In genomic region chr12:89383254-89383653, GRCm38 (mm10) we compare ENCODE assay signal across 11 mouse cellular contexts.
DNase-seq lines count a peak whose midpoint lies in the region; ATAC-seq and TF ChIP-seq lines count a peak whose summit lies in the region.
"Had no signal": no experiment of that assay in that cellular context is flagged by ENCODE, and none has a peak within 500 bp of the region (broad histone marks: within the 10 kb centered on the region; RNA-seq: fewer than 3 reads in every experiment).

No protein-coding gene starts in this region.

- peak; percentile 38 to 41 for DNase-seq in cerebellum, postnatal 14 days
- DNase-seq in cerebellum, adult 2 months = no peak
- DNase-seq in midbrain, embryonic 11.5 days (ENCODE audit: low spot score, missing footprints) = no peak
- DNase-seq in midbrain, embryonic 10.5 days (ENCODE audit: low spot score) = no peak
- peak; percentile 62 for DNase-seq in retina, postnatal 1 day
- no peak for DNase-seq in frontal cortex, postnatal 14 days (ENCODE audit: low spot score in 2 of 2)
- no peak for DNase-seq in layer of hippocampus, postnatal 25 days (ENCODE audit: extremely low spot score in 1 of 2, low spot score in 1 of 2)
- DNase-seq: liver; thymus, adult 18-20 months had no signal

- 19% methylated on average over 3 of the region's 3 CpGs for WGBS in cerebellum, adult 2 months
- 20% methylated on average over 3 of the region's 3 CpGs for WGBS in midbrain, embryonic 11.5 days
- WGBS in midbrain, embryonic 10.5 days = 24% methylated on average over 3 of the region's 3 CpGs
- 6% methylated on average over 3 of the region's 3 CpGs for WGBS in forebrain, embryonic 16.5 days

- peak; percentile 61; the same call in 1 of the 2 replicates for ATAC-seq in midbrain, embryonic 11.5 days (ENCODE audit: low FRiP score)
- peak; percentile 86 for ATAC-seq in forebrain, embryonic 16.5 days

- no peaks in the 10 kb centered on the region for H3K36me3 ChIP-seq in midbrain, embryonic 11.5 days (ENCODE audit: control insufficient read depth, insufficient read depth, low read length)
- H3K36me3 ChIP-seq in midbrain, embryonic 10.5 days = no peaks in the 10 kb centered on the region
- no peaks in the 10 kb centered on the region for H3K36me3 ChIP-seq in forebrain, embryonic 16.5 days (ENCODE audit: control insufficient read depth, insufficient read depth)
- H3K36me3 ChIP-seq: neural tube, embryonic 12.5 days had no signal

- H3K27ac ChIP-seq in cerebellum, adult 2 months (ENCODE audit: insufficient read depth, low read length) = no peak overlapping the region
- no peak overlapping the region for H3K27ac ChIP-seq in midbrain, embryonic 11.5 days (ENCODE audit: low read depth, low read length)
- no peak overlapping the region for H3K27ac ChIP-seq in midbrain, embryonic 10.5 days (replicated peaks)
- no peak overlapping the region for H3K27ac ChIP-seq in forebrain, embryonic 16.5 days (ENCODE audit: low read length)
- H3K27ac ChIP-seq: neural tube, embryonic 12.5 days had no signal

- no peak for TF ChIP-seq CTCF in cerebellum, adult 2 months (IDR thresholded peaks at IDR 0.05; ENCODE audit: borderline replicate concordance, insufficient read depth, low read depth, low read length)

- H3K4me3 ChIP-seq in cerebellum, adult 2 months (replicated peaks; ENCODE audit: insufficient read depth, low read depth, low read length) = no peak overlapping the region
- H3K4me3 ChIP-seq in midbrain, embryonic 11.5 days (ENCODE audit: low read depth, low read length) = no peak overlapping the region
- H3K4me3 ChIP-seq in midbrain, embryonic 10.5 days = no peak overlapping the region
- no peak overlapping the region for H3K4me3 ChIP-seq in forebrain, embryonic 16.5 days (replicated peaks; ENCODE audit: low read length)
- H3K4me3 ChIP-seq: neural tube, embryonic 12.5 days had no signal

- no peaks in the 10 kb centered on the region for H3K9me3 ChIP-seq in midbrain, embryonic 11.5 days (ENCODE audit: control insufficient read depth, low read length)
- H3K9me3 ChIP-seq in midbrain, embryonic 10.5 days (replicated peaks) = no peaks in the 10 kb centered on the region
- H3K9me3 ChIP-seq in forebrain, embryonic 16.5 days (ENCODE audit: control insufficient read depth, low read length) = no peaks in the 10 kb centered on the region
- H3K9me3 ChIP-seq: neural tube, embryonic 12.5 days had no signal

- no peaks in the 10 kb centered on the region for H3K27me3 ChIP-seq in cerebellum, adult 2 months (ENCODE audit: control insufficient read depth, insufficient read depth, low read length)
- H3K27me3 ChIP-seq in midbrain, embryonic 11.5 days (ENCODE audit: control insufficient read depth, insufficient read depth, low read length) = no peaks in the 10 kb centered on the region
- no peaks in the 10 kb centered on the region for H3K27me3 ChIP-seq in midbrain, embryonic 10.5 days (ENCODE audit: low read depth, poor library complexity, severe bottlenecking)
- no peaks in the 10 kb centered on the region for H3K27me3 ChIP-seq in forebrain, embryonic 16.5 days (replicated peaks; ENCODE audit: control insufficient read depth, insufficient read depth, low read length)
- H3K27me3 ChIP-seq: neural tube, embryonic 12.5 days had no signal

- H3K9ac ChIP-seq in midbrain, embryonic 11.5 days (ENCODE audit: low read length) = no peak overlapping the region
- H3K9ac ChIP-seq in forebrain, embryonic 16.5 days (replicated peaks; ENCODE audit: low read depth, low read length) = no peak overlapping the region
- H3K9ac ChIP-seq: neural tube, embryonic 12.5 days had no signal

- H3K4me2 ChIP-seq in midbrain, embryonic 11.5 days = no peak overlapping the region
- no peak overlapping the region for H3K4me2 ChIP-seq in forebrain, embryonic 16.5 days (ENCODE audit: low read length)
- H3K4me2 ChIP-seq: neural tube, embryonic 12.5 days had no signal

- H3K4me1 ChIP-seq in cerebellum, adult 2 months (ENCODE audit: control insufficient read depth, insufficient read depth, low read length) = no peaks in the 10 kb centered on the region
- H3K4me1 ChIP-seq in midbrain, embryonic 11.5 days (ENCODE audit: control insufficient read depth, insufficient read depth, low read length) = no peaks in the 10 kb centered on the region
- no peaks in the 10 kb centered on the region for H3K4me1 ChIP-seq in midbrain, embryonic 10.5 days
- H3K4me1 ChIP-seq in forebrain, embryonic 16.5 days (replicated peaks; ENCODE audit: control insufficient read depth, insufficient read depth, low read length) = no peaks in the 10 kb centered on the region
- H3K4me1 ChIP-seq: neural tube, embryonic 12.5 days had no signal

- no peak for TF ChIP-seq POLR2A in cerebellum, adult 2 months (IDR thresholded peaks at IDR 0.05; ENCODE audit: borderline replicate concordance, insufficient read depth, low read length)

Comparison
In these comparisons a context has a peak if more than half of its experiments do, and no peak if none do; other contexts are left out.
1. DNase-seq: peak in cerebellum, postnatal 14 days (2 of 2) and retina, postnatal 1 day (single experiment); none in cerebellum, adult 2 months (0 of 2), midbrain, embryonic 11.5 days (single experiment), midbrain, embryonic 10.5 days (single experiment), frontal cortex, postnatal 14 days (0 of 2) and layer of hippocampus, postnatal 25 days (0 of 2).